Mouse (Mus musculus) adrenal gland, postnatal 4 days (tissue): ENCODE measurements around the gene Sbk1. TPM values are rescaled to one million over a fixed set of nuclear protein-coding genes. Genes with fewer than 3 reads are reported as not detected.

Source experiments
- DNase-seq, 2 experiments: peaks; one replicate each; pipeline ENCODE4 v3.0.0; 2021 to 2022; ENCODE audit warnings: low spot score in 2 of 2, mixed read lengths in 2 of 2
- total RNA-seq, 2 experiments: library from RNA; stranded (reverse); gene quantifications; 2 replicates each; pipeline ENCODE4 v1.2.3; 2021

The Sbk1 gene
- total RNA-seq, 2 experiments from 2014 or later, result 60.4 to 60.6 TPM

DNA sequence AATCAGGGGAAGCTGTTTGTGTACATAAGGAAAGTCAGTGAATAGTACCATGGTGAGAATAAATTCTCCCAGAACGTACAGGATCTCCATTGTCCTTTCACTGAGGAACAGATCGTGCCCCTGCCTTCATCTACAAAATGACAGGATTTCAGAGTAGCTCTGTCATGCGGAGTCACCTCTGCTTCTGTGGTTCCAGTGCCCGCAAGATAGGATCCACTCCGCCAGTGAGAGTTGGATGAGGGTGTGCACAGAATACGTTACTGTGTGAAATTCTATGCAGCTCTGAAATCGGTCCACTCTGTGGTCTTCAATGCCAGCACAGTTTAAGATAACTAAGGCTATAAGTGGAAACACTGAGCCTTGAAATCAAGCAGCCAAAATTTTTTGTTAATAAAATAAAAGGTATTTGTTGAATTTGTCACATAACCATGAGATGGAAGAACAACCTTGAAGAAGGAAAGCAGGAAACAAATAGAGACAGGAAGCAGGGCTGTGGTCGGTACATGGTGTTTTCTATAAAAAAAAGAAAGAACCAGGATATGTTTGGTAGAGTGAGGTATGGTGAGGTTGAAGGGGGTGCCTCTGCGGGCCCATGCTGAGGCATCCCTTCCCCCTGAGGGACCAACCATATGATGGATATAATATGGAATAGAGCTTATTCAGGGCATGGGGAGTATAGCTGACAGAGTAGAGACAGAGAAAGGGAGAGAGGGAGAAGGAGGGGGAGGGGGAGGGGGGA is 57.7 kb downstream of the Sbk1 start:
- DNase-seq, result no peak

DNA sequence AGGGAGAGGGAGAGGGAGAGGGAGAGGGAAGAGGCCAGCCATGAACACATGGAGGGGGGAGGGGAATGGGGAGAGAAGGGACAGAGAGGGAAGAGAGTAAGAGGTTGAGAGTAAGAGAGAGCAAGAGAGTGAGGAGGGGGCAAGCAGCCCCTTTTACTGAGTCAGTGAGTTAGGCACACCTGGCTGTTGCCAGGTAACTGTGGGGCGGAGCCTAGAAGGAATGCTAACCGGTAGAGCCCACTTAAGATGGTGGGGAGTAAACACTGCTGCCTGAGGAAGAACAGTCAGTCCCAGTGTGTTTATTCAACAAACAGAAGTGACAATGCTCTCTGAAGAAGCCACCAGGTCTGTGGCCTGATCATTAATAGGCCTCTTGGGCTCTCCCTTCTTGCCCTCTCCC is 58.3 kb downstream of the Sbk1 start:
- no peak for DNase-seq

DNA sequence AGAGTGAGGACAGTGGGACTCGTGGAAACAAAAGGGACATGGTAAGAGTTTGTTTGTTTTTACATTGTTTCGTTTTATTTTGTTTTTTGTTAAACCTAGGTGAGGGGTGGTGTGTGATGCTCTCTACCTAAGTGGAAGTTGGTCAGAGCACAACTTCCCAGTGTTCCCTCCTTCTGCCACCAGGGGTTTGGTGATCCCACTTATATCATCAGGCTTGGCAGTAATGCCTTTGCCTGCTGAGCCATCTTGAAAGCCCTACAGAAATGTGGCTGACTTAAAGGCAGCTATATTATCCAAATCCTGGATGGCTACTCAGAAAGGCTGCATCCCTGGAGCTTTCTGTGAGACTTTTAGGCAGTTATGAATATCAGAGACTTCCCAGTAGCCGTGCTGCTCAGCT is 60.3 kb downstream of the Sbk1 start:
- no peak for DNase-seq

DNA sequence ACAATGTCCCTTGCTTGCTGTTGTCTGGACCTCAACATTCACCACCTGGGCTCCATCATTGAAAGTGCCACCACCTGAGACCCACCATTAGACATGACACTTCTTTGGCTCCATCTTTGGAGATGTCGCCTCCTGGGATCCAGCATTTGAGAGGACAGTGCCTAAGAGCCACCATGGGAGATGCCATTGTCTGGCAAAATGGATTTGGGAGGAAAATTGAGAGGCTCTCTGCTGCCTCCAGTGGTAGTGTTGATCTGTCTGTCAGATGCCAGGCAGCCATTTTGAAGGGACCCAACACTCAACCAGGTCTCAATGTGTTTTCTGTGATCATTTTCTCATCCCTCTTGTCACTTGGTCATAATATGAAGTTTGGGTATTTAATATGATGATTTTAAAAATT is 63.1 kb downstream of the Sbk1 start:
- no peak for DNase-seq

DNA sequence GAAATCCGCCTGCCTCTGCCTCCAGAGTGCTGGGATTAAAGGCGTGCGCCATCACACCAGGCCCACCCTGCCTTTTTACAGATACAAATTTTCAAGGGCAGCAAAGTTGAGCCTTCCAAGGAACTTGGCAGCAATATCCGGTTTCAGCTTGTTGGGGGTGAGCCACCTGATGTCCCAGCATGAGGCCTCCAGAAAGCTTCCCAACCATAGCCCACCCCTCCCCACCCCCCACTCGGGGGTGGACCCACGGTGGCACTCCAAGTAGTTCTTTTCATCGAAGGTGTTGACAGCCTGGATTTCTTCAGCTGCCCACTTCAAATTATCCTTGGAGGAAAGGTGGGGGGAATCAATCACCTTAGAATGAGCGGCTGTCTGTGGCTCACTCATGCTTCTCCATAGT is 66.5 kb downstream of the Sbk1 start:
- DNase-seq, result no peak

DNA sequence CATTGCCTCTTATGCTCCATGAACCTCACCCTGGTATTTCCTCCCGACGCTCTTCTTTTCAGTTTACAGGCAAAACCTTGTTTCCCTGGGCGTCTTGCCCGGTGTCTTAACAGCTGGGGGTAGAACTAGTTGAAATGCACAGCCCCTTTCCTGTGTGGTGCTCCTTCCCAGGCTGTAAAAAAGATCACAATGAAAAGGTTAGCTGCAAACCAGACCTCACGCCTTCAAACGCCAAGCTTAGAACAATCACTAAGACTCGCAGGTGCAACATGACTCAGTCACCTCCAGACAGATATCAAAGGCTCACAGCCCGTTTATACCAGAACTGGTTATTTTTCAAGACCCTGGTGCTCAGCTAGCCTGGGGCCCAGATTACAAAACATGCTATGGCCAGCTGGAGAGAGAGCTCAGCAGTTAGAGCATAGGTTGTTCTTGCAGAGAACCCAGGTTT is 67.1 kb downstream of the Sbk1 start:
- DNase-seq, result no peak

DNA sequence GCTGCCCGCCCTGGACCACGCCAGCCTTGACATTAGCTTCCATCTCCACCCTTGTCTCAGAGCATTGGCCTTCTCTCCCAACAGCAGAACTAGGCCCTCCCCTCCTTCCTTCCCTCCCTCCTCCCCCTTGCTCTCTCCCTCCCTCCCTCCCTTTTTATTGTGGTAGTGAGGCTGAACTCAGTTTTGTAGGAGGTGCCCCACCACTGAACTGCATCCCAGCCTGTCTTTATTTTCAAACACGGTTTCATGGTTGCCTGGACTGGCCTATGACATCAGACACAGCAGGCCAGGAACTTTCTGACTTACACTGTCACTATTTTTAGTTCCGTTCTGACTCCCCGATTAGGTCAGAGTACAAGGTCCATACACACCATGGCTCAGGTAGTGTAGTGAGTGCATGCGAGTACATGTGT is 67.8 kb downstream of the Sbk1 start:
- no peak for DNase-seq

DNA sequence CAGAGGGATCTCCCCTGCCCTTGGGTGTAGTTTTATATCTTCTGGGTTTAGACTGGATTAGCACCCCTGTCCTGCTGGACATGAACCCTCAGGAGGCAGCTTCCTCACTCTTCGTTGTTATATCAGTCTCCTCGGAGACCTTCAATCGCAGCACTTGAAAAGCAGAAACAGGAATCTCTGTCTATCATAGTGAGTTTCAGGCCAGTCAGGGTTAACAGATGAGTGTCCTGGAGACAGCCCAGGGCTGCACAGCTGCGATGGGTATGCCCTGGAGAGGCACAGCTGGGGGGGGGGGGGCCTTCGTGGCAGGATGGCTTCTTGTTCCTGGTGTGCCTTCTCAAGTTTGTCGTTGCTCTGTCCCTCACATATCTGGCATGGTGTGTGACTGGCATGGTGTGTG is 68.5 kb downstream of the Sbk1 start:
- no peak for DNase-seq

Other genes with a start within 250 kb of the Sbk1 start
- gene Gsg1l, start 190.2 kb upstream of the Sbk1 start, total RNA-seq, result 10 to 100 TPM; 13.2 to 13.9 TPM
- 100 to 1,000 TPM in 1 of 2 experiments, 10 to 100 TPM in 1; 98.4 to 103 TPM for gene Xpo6, start 72.1 kb upstream of the Sbk1 start, total RNA-seq
- gene Lat, start 97.0 kb downstream of the Sbk1 start, total RNA-seq, result 1 to 10 TPM; 1.4 to 2.5 TPM
- 10 to 100 TPM; 60.1 to 65.2 TPM for gene Spns1, start 104.8 kb downstream of the Sbk1 start, total RNA-seq
- gene Nfatc2ip, start 124.1 kb downstream of the Sbk1 start, total RNA-seq, result 1 to 10 TPM; 5.8 to 7.6 TPM
- 1 to 10 TPM in 1 of 2 experiments, under 1 TPM in 1; 0.48 to 1.6 TPM for gene Cd19, start 142.3 kb downstream of the Sbk1 start, total RNA-seq
- 10 to 100 TPM; 52.1 to 63.2 TPM for gene Rabep2, start 156.1 kb downstream of the Sbk1 start, total RNA-seq
- gene Atp2a1, start 190.5 kb downstream of the Sbk1 start, total RNA-seq, result 100 to 1,000 TPM in 1 of 2 experiments, 10 to 100 TPM in 1; 56.9 to 145 TPM
- 10 to 100 TPM; 59.2 to 60.9 TPM for gene Sh2b1, start 202.8 kb downstream of the Sbk1 start, total RNA-seq
- 100 to 1,000 TPM; 158 to 166 TPM for gene Tufm, start 214.7 kb downstream of the Sbk1 start, total RNA-seq
- gene Atxn2l, start 230.8 kb downstream of the Sbk1 start, total RNA-seq, result 100 to 1,000 TPM; 109 to 127 TPM